Mouse (Mus musculus) bone marrow, adult 2 months (tissue): Measurements from ENCODE around the gene A630076J17Rik. TPM values are rescaled to one million over a fixed set of nuclear protein-coding genes. Genes with fewer than 3 reads are reported as not detected.

Experiments used
- H3K27ac ChIP-seq: fragments of 200-500 bp; 2 replicates; pipeline ENCODE4 v1.5.1; 2012; ENCODE audit warnings: low read depth, mild to moderate bottlenecking, control low read depth, inconsistent platforms, low read length; ENCODE audit not compliant: control insufficient read depth, poor library complexity, insufficient read depth
- H3K4me1 ChIP-seq: fragments of 200-500 bp; 2 replicates; pipeline ENCODE4 v1.6.1; 2011; ENCODE audit warnings: low read length; ENCODE audit not compliant: control insufficient read depth, insufficient read depth
- H3K4me3 ChIP-seq: fragments of 200-500 bp; replicated peaks from 2 replicates; pipeline ENCODE3; 2011; ENCODE audit warnings: mild to moderate bottlenecking, low read depth, low read length, control low read depth; ENCODE audit not compliant: control insufficient read depth
- CTCF ChIP-seq: fragments of 200-500 bp; IDR thresholded peaks from 2 replicates; pipeline ENCODE4 v1.5.1; 2011; ENCODE audit warnings: low read length, control low read depth; ENCODE audit not compliant: control insufficient read depth, insufficient read depth
- POLR2A ChIP-seq: fragments of 200-500 bp; IDR thresholded peaks from 2 replicates; pipeline ENCODE4 v1.6.1; 2011; ENCODE audit warnings: low read depth, mild to moderate bottlenecking, control low read depth, low read length, borderline replicate concordance; ENCODE audit not compliant: control insufficient read depth
- WGBS: fragments of 180-500 bp; shearing (Covaris S2); methylation state at CpG from one replicate; pipeline ENCODE4 v1.1.7; 2018; 5-methylcytosine and 5-hydroxymethylcytosine counted together
- polyA plus RNA-seq: library from polyadenylated mRNA; stranded (reverse); fragments of >200 nt; gene quantifications from 2 replicates; pipeline ENCODE4 v1.2.4, GENCODE M21; 2011; ENCODE audit warnings: low replicate concordance; ENCODE audit not compliant: missing spikeins, insufficient read depth, insufficient read length

The A630076J17Rik gene
- polyA plus RNA-seq, 1 experiment, result not detected

DNA sequence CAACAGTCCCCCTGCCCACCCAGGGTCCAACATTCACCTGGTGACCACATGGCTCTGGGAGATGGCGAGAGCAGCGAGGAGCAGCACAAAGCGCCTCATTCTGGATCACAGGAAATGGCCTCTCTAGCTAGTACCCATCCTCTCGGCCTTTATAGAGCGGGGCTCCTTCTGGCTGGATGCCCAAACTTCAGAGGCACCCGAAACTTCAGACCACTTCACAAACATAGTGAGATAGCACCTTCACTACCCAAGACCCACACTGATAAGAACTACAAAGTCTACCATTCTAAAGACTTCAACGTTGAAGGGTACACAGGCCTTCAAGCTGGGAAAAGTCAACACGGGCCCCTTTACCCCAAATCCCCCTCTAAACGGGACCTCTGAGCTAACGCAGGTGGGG lies 8.8 kb upstream of the A630076J17Rik start, which contains the start of gene Cym:
Gene Cym (minus strand): TSS at position 125 of the 400 bp plus-strand sequence.
- H3K4me1 ChIP-seq, result no peaks in the 10 kb centered on the region
- H3K27ac ChIP-seq, result no peak within 1 kb of the TSS
- 75% methylated on average over 10 of the region's 10 CpGs for WGBS
- no peak within 1 kb of the TSS for H3K4me3 ChIP-seq
- TF ChIP-seq POLR2A, result no peak
- no peak for TF ChIP-seq CTCF

DNA sequence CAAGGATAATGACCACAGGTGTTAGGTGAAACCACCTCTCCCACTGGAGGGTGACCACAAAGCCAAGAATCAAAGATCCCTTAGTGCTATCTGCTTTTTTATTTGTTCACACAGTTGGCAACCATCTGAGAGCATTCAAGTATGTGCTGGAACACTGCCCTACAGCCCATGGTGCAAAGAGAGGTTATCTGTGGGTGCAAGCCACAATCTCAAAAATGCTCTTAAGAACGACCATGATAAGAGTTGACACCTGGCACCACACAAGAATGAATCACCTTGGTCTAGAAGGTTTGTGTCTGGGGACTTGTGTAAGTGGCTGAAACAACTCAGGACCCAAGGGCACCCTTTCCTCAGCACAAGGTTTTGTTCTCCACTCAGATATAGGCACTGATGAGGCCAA lies 7.2 kb upstream of the A630076J17Rik start:
- no peak overlapping the region for H3K4me3 ChIP-seq
- 56% methylated on average over 1 of the region's 1 CpGs for WGBS
- no peak for TF ChIP-seq POLR2A
- TF ChIP-seq CTCF, result no peak
- H3K27ac ChIP-seq, result no peak overlapping the region
- no peaks in the 10 kb centered on the region for H3K4me1 ChIP-seq

GRCm38 (mm10) chr3:107225820-107226219 lies 4.6 kb upstream of the A630076J17Rik start:
- TF ChIP-seq CTCF (no peak), POLR2A (no peak)
- WGBS, result 82% methylated on average over 5 of the region's 5 CpGs
- Histone ChIP-seq H3K4me1 (no peaks in the 10 kb centered on the region), H3K4me3 (no peak overlapping the region), H3K27ac (no peak overlapping the region)

- Histone ChIP-seq H3K4me3 (no peak overlapping the region), H3K27ac (no peak overlapping the region), H3K4me1 (no peaks in the 10 kb centered on the region; the same call in 1 of the 2 replicates)
- TF ChIP-seq CTCF (no peak), POLR2A (no peak)
- whole genome bisulfite sequencing, result 76% methylated on average over 5 of the region's 5 CpGs
Observed at GRCm38 (mm10) chr3:107229221-107229620, 1.2 kb upstream of the A630076J17Rik start.

- Histone ChIP-seq H3K4me1 (no peaks in the 10 kb centered on the region; the same call in 1 of the 2 replicates), H3K4me3 (no peak overlapping the region), H3K27ac (no peak overlapping the region)
- no peak for TF ChIP-seq CTCF
- no peak for TF ChIP-seq POLR2A
- 63% methylated on average over 5 of the region's 5 CpGs for WGBS
Observed at GRCm38 (mm10) chr3:107229822-107230221, 592 bp upstream of the A630076J17Rik start.

DNA sequence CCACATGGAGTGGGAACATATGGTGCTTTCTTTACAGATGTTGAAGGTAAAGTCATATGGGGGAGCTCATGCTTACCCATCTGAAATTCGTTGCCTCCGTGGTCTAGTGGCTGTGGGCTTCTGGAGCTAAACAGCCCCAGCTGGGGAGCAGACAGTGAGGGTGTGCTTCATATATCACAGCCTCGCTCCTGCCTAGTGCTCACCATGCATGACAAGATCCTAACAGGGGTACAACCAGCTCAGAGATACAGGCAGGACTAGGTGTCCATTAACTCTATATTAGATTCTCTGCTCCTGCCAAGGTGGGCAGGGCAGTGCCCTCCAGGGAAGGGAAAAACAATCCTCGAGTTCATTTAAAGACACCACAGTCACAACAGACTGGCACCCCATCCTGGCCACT lies 788 bp downstream of the A630076J17Rik start:
- Histone ChIP-seq H3K27ac (no peak overlapping the region), H3K4me1 (no peaks in the 10 kb centered on the region; the same call in 1 of the 2 replicates), H3K4me3 (no peak overlapping the region)
- TF ChIP-seq CTCF, result no peak
- TF ChIP-seq POLR2A, result no peak
- WGBS, result 47% methylated on average over 4 of the region's 4 CpGs

GRCm38 (mm10) chr3:107233351-107233813 lies 3.0 kb downstream of the A630076J17Rik start:
- H3K4me3 ChIP-seq, result no peak overlapping the region
- TF ChIP-seq CTCF (peak; percentile 70), POLR2A (no peak)
- no peak overlapping the region for H3K27ac ChIP-seq
- H3K4me1 ChIP-seq, result no peaks in the 10 kb centered on the region; the same call in 1 of the 2 replicates
- under 1% methylated on average over 11 of the region's 11 CpGs for WGBS

DNA sequence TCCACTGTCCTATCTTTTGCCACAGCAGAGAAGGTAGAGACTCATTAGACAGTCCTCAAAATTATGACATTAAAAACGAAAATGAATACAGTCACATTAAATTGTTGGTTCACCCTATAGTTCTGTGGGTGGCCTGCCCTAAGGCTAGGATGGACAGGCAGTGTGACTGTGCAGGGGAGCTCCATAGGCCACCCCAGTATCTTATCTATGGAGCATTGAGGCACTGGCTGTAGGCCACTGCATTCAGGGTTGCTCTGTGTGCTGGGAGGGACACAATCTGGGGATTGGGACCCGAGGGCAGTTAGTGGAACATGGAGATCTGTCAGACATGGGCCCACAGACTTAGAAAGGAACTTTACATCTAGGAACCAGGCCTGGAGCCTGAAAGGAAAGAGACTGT lies 3.5 kb downstream of the A630076J17Rik start:
- H3K4me1 ChIP-seq, result no peaks in the 10 kb centered on the region; the same call in 1 of the 2 replicates
- 23% methylated on average over 2 of the region's 2 CpGs for WGBS

GRCm38 (mm10) chr3:107238051-107238450 lies 7.6 kb downstream of the A630076J17Rik start:
- WGBS, result 82% methylated on average over 2 of the region's 2 CpGs
- Histone ChIP-seq H3K27ac (no peak overlapping the region), H3K4me1 (no peaks in the 10 kb centered on the region), H3K4me3 (no peak overlapping the region)
- TF ChIP-seq CTCF (no peak), POLR2A (no peak)

More for the DNA sequence above, 3.5 kb downstream of the A630076J17Rik start:
- no peak overlapping the region for H3K27ac ChIP-seq
- TF ChIP-seq POLR2A, result no peak
- TF ChIP-seq CTCF, result no peak
- H3K4me3 ChIP-seq, result no peak overlapping the region
